Mouse (Mus musculus) CD4-positive, CD25-positive, alpha-beta regulatory T cell, adult 9 weeks (primary cell): ENCODE data around the gene Lce6a. TPM values are rescaled to one million over a fixed set of nuclear protein-coding genes. Genes with fewer than 3 reads are reported as not detected.

ENCODE experiments used
- polyA plus RNA-seq: library from polyadenylated mRNA; unstranded; fragments of 100-300 nt; shearing (Covaris generic); gene quantifications from one replicate; pipeline ENCODE4 v1.2.1, GENCODE M21; 2017

The Lce6a gene
- polyA plus RNA-seq: not detected

DNA sequence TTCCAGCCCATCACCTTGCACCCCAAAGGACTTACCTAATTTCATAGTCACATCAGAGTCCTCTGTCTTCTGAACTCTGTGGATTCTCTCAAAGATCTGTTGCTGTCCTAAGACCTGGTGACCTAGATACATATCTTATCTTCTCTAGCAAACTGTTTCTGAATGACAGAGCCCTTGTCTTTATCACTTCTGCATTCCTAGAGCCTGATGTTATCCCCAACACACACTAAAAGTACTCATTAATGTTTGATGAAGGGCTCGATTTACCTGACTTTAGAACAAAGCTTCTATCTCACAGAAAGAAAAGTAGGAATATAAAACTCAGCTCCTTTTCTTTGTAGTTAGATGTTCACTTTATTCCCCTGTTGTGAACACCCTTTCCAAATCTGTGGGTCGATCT, at the start of gene Lce6a:
Gene Lce6a (minus strand): TSS at position 101 of the 400 bp plus-strand sequence.

DNA sequence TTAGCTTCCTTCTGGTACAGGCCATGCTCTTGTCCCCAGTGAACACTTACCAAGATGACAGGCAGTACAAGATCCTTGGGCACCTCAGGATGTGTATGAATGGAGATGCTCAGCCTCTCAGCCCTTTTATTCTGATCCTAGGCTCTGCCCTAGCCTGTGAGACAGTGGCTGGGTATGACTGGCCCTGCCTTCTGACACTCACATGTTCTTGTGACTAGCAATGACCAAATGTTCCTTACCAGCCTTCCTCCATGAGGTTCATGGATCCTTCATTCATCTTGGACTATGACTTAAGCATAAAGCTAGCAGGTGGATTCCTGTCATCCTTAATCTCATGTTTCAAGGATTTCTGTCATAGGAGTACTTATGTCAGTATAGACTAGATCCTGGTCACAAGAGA, 48.8 kb upstream of the Lce6a start, which contains the start of gene Lce1a2:
Gene Lce1a2 (minus strand): TSS at position 101 of the 400 bp plus-strand sequence.

GRCm38 (mm10) chr3:92656826-92657225, 35.4 kb upstream of the Lce6a start, which contains the start of gene Lce1b:
Gene Lce1b (minus strand): TSS chr3:92656926.

DNA sequence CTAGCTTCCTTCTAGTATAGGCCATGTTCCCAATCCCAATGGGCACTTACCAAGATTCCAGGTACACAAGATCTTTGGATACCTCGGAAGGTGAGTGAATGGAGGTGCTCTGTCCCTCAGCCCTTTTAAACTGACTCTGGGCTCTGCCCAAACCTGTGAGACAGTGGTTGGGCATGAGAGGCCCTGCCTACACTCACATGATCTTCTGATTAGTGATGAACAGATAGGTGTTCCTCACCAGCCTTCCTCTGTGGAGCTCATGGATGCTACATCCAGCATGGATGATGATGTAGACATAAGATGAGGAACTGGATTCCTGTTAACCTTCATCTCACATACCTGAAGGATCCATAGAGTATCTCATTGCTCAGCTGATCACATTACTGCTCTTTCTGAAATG, 26.7 kb upstream of the Lce6a start, which contains the start of gene Lce1a1:
Gene Lce1a1 (minus strand): TSS at position 101 of the 400 bp plus-strand sequence.

GRCm38 (mm10) chr3:92607392-92607791, 14.1 kb downstream of the Lce6a start, which contains the start of gene 2210017I01Rik:
Gene 2210017I01Rik (minus strand): TSS chr3:92607492.

GRCm38 (mm10) chr3:92588858-92589257, 32.6 kb downstream of the Lce6a start, which contains the start of gene Smcp:
Gene Smcp (minus strand): TSS chr3:92588997.

DNA sequence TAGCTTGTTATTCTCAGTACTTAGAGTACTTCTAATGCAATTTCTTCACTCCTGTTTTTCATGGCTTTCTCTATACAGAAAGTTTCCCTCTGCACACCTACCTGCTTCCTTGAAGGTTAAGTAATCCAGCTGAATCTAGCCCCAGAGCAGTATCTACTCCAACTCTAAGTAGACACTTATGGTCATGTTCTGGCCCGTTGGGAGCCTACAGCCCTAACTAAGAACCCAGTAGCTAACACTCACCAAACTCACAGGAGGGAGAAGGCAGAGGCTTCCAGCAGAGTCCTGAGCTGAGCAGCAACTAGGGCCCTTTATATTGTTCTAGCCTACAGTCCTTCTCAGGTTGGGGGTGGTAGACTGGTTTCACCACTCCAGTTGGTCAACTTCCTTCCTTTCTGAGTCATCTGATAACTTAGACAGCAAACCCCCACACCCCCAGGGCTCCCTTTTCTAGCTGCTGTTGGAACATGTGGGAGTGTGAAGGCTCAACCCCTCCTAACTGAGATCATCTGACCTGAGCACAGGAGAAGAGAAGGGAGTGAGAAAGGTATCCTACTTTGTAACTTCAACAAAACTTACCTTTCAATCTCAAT, 47.9 kb downstream of the Lce6a start, which contains the start of gene Ivl:
Gene Ivl (minus strand): TSS at position 287 of the 593 bp plus-strand sequence.

Other genes starting within 250 kb of the Lce6a start
- not detected for gene Sprr2h, start 236.0 kb downstream of the Lce6a start, polyA plus RNA-seq
- not detected for gene Sprr2i, start 213.7 kb downstream of the Lce6a start, polyA plus RNA-seq
- gene Sprr2j-ps, start 203.6 kb downstream of the Lce6a start, polyA plus RNA-seq: not detected
- 25.1 TPM for gene Gm9774, start 192.2 kb downstream of the Lce6a start, polyA plus RNA-seq
- gene Sprr2k, start 189.1 kb downstream of the Lce6a start, polyA plus RNA-seq: not detected
- gene Sprr1b, start 182.9 kb downstream of the Lce6a start, polyA plus RNA-seq: not detected
- gene Sprr3, start 162.9 kb downstream of the Lce6a start, polyA plus RNA-seq: not detected
- not detected for gene Sprr1a, start 135.8 kb downstream of the Lce6a start, polyA plus RNA-seq
- gene Sprr4, start 121.2 kb downstream of the Lce6a start, polyA plus RNA-seq: not detected
- gene 2310046K23Rik, start 87.1 kb downstream of the Lce6a start, polyA plus RNA-seq: not detected
- gene Ivl, start 47.9 kb downstream of the Lce6a start, polyA plus RNA-seq: not detected
- gene Smcp, start 32.7 kb downstream of the Lce6a start, polyA plus RNA-seq: not detected
- not detected for gene 2210017I01Rik, start 14.2 kb downstream of the Lce6a start, polyA plus RNA-seq
- not detected for gene Lce1a1, start 26.6 kb upstream of the Lce6a start, polyA plus RNA-seq
- gene Lce1b, start 35.3 kb upstream of the Lce6a start, polyA plus RNA-seq: not detected
- gene Lce1a2, start 48.7 kb upstream of the Lce6a start, polyA plus RNA-seq: not detected
- gene Lce1c, start 57.6 kb upstream of the Lce6a start, polyA plus RNA-seq: not detected
- gene Lce1d, start 65.5 kb upstream of the Lce6a start, polyA plus RNA-seq: not detected
- not detected for gene Lce1e, start 87.4 kb upstream of the Lce6a start, polyA plus RNA-seq
- gene Lce1f, start 98.7 kb upstream of the Lce6a start, polyA plus RNA-seq: not detected
- not detected for gene Gm38119, start 117.4 kb upstream of the Lce6a start, polyA plus RNA-seq
- gene Lce1g, start 130.7 kb upstream of the Lce6a start, polyA plus RNA-seq: not detected
- not detected for gene Lce1h, start 143.4 kb upstream of the Lce6a start, polyA plus RNA-seq
- gene Lce1i, start 157.2 kb upstream of the Lce6a start, polyA plus RNA-seq: not detected
- gene Lce1j, start 168.9 kb upstream of the Lce6a start, polyA plus RNA-seq: not detected
- gene Lce1k, start 186.2 kb upstream of the Lce6a start, polyA plus RNA-seq: not detected
- not detected for gene Kprp, start 205.6 kb upstream of the Lce6a start, polyA plus RNA-seq
- gene Lce1l, start 229.6 kb upstream of the Lce6a start, polyA plus RNA-seq: not detected
- not detected for gene 2310050C09Rik, start 248.6 kb upstream of the Lce6a start, polyA plus RNA-seq